8 mouse cellular contexts compared by ENCODE assay signal in the genomic region with DNA sequence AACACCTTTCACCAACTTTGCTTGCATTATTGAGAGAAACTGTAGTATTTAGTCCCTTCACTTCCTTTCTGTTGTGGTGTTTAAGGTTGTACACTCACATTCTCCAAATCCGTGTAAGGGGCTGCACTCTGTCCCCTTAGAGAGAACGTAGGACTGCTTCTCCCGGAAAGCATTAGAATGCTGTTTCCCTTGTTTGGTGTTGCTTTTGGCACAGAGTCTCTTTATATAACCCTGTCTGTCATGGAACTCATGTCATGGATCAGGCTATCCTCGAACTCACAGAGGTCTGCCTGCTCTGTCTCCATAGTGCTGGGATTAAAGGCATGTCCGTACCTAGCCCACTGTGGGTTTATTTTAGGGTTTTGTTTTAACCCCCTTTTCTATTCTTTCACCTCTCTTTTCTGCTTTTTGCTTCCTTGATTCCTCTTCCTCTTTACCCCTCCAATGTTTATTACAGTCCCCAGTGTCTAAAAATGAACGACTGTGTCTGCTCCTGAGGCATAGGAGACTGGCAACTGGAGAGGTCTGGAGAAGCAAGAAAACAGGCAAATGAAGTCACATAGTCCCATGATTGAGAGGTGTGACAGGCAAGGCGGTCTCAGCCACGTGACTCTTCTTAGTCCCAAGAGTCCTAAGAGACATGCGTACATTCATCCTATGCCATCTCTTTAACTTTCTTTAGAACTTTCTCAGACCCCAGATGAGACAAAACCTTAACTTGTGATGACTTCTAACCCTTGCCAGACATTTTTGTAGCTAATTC.
DNase-seq lines count a peak whose midpoint lies in the region; ATAC-seq and TF ChIP-seq lines count a peak whose summit lies in the region.

No protein-coding gene starts in this region.

- no peaks in the 10 kb centered on the region for H3K9me3 ChIP-seq in heart, embryonic 16.5 days (replicated peaks; ENCODE audit: control insufficient read depth, low read length)
- no peaks in the 10 kb centered on the region for H3K9me3 ChIP-seq in liver, postnatal 0 days (ENCODE audit: low read length)

- TF ChIP-seq CTCF in kidney, adult 2 months (conservative IDR thresholded peaks at IDR 0.05; ENCODE audit: insufficient read depth, insufficient read length, low read depth, low read length) = no peak
- TF ChIP-seq CTCF in liver, postnatal 0 days (IDR thresholded peaks at IDR 0.05; ENCODE audit: low read depth) = no peak

- H3K4me3 ChIP-seq in kidney, adult 2 months (ENCODE audit: insufficient read depth, low read depth, low read length) = no peak overlapping the region
- H3K4me3 ChIP-seq in heart, embryonic 16.5 days (ENCODE audit: low read length) = no peak overlapping the region
- no peak overlapping the region for H3K4me3 ChIP-seq in liver, postnatal 0 days (ENCODE audit: low read depth, low read length)

- peak overlapping the region; percentile 62 for H3K27ac ChIP-seq in kidney, adult 2 months (ENCODE audit: insufficient read depth, low read depth, low read length)
- peak overlapping the region; percentile 82 for H3K27ac ChIP-seq in heart, embryonic 16.5 days (ENCODE audit: low read length)
- H3K27ac ChIP-seq in liver, postnatal 0 days (ENCODE audit: low read depth) = peak overlapping the region; percentile 1; the same call in 1 of the 2 replicates

- WGBS in kidney, adult 2 months = 51% methylated on average over 9 of the region's 9 CpGs
- WGBS in heart, embryonic 16.5 days = 34% methylated on average over 9 of the region's 9 CpGs
- 65% methylated on average over 9 of the region's 9 CpGs for WGBS in liver, postnatal 0 days (ENCODE audit: insufficient replicate concordance)

- DNase-seq in kidney, adult 2 months = no peak
- no peak for DNase-seq in kidney, postnatal 14 days
- DNase-seq in NIH3T3 (ENCODE audit: low read depth) = peak; percentile 58
- no peak for DNase-seq in liver, postnatal 0 days
- DNase-seq in cerebellum, adult 11 months = no peak
- no peak for DNase-seq in adrenal gland, postnatal 36 days

- ATAC-seq in heart, embryonic 16.5 days (replicated peaks; ENCODE audit: extremely low read depth, insufficient read depth, low FRiP score) = peak; percentile 30; the same call in 1 of the 2 replicates
- ATAC-seq in liver, postnatal 0 days = no peak
- ATAC-seq in megakaryocyte-erythroid progenitor cell, adult 5-6 weeks (replicated peaks; ENCODE audit: low FRiP score, low TSS enrichment, poor library complexity, severe bottlenecking) = no peak

- H3K9ac ChIP-seq in heart, embryonic 16.5 days (ENCODE audit: low read length) = no peak overlapping the region
- no peak overlapping the region for H3K9ac ChIP-seq in liver, postnatal 0 days (replicated peaks)

- H3K36me3 ChIP-seq in kidney, adult 2 months (ENCODE audit: control insufficient read depth, insufficient read depth, low read length) = no peaks in the 10 kb centered on the region
- H3K36me3 ChIP-seq in heart, embryonic 16.5 days (ENCODE audit: control insufficient read depth, insufficient read depth) = no peaks in the 10 kb centered on the region
- H3K36me3 ChIP-seq in liver, postnatal 0 days (replicated peaks; ENCODE audit: insufficient read depth, low read length) = peaks cover 7% of the 10 kb centered on the region

- no peak for TF ChIP-seq POLR2A in kidney, adult 2 months (IDR thresholded peaks at IDR 0.05; ENCODE audit: low read depth, low read length)

- TF ChIP-seq EP300 in liver, postnatal 0 days (IDR thresholded peaks at IDR 0.05; ENCODE audit: low read depth) = no peak

- peaks cover 27% of the 10 kb centered on the region for H3K4me1 ChIP-seq in kidney, adult 2 months (ENCODE audit: control insufficient read depth, insufficient read depth, low read length)
- peaks cover 36% of the 10 kb centered on the region for H3K4me1 ChIP-seq in heart, embryonic 16.5 days (ENCODE audit: control insufficient read depth, insufficient read depth, low read length)
- peaks cover 26% of the 10 kb centered on the region for H3K4me1 ChIP-seq in liver, postnatal 0 days (ENCODE audit: insufficient read depth)

- H3K27me3 ChIP-seq in kidney, adult 2 months (replicated peaks; ENCODE audit: control insufficient read depth, insufficient read depth, low read length) = no peaks in the 10 kb centered on the region
- H3K27me3 ChIP-seq in heart, embryonic 16.5 days (ENCODE audit: control insufficient read depth, insufficient read depth, low read length) = no peaks in the 10 kb centered on the region
- H3K27me3 ChIP-seq in liver, postnatal 0 days (ENCODE audit: insufficient read depth, low read length) = no peaks in the 10 kb centered on the region

- peak overlapping the region; percentile 60 for H3K4me2 ChIP-seq in heart, embryonic 16.5 days (ENCODE audit: low read depth, low read length)
- H3K4me2 ChIP-seq in liver, postnatal 0 days (ENCODE audit: low read depth, low read length) = no peak overlapping the region

Comparison
In these comparisons a context has a peak if more than half of its experiments do, and no peak if none do; other contexts are left out.
1. H3K27ac ChIP-seq: peak in every context shown above with its lines; median percentile 82 in heart, embryonic 16.5 days; 62 in kidney, adult 2 months; 1 in liver, postnatal 0 days.